Mouse (Mus musculus) heart, embryonic 12.5 days (tissue): ENCODE results near the gene Ubxn2a. TPM values are rescaled to one million over a fixed set of nuclear protein-coding genes. Genes with fewer than 3 reads are reported as not detected.

Experiments
- polyA plus RNA-seq: library from polyadenylated mRNA; unstranded; fragments of >200 nt; fragmentation: Nextera tagmentation; extraction: Ambion mirVana; gene quantifications from 2 replicates; pipeline ENCODE4 v1.2.1, GENCODE M21; 2016

Gene Ubxn2a
- polyA plus RNA-seq, 1 experiment from 2014 or later, result 36.0 TPM

Other genes with a start within 250 kb of the Ubxn2a start
- gene Fam228a, start 169.3 kb downstream of the Ubxn2a start, polyA plus RNA-seq, result 0.20 and 0.21 TPM in 2 replicates
- gene Pfn4, start 138.7 kb downstream of the Ubxn2a start, polyA plus RNA-seq, result 1.9 and 2.3 TPM in 2 replicates
- gene Fam228b, start 138.4 kb downstream of the Ubxn2a start, polyA plus RNA-seq, result 2.0 and 2.6 TPM in 2 replicates
- 140 and 160 TPM in 2 replicates for gene Sf3b6, start 90.2 kb downstream of the Ubxn2a start, polyA plus RNA-seq
- 6.9 and 10.7 TPM in 2 replicates for gene Fkbp1b, start 66.1 kb downstream of the Ubxn2a start, polyA plus RNA-seq
- gene Wdcp, start 64.4 kb downstream of the Ubxn2a start, polyA plus RNA-seq, result 14.4 and 14.7 TPM in 2 replicates
- 7.2 TPM in 2 replicates for gene Mfsd2b, start 33.3 kb downstream of the Ubxn2a start, polyA plus RNA-seq
- 13.0 and 13.1 TPM in 2 replicates for gene Atad2b, start 9.6 kb upstream of the Ubxn2a start, polyA plus RNA-seq